Mouse (Mus musculus) bone marrow, adult 2 months (tissue): Measurements from ENCODE around the gene Prkcb. TPM values are rescaled to one million over a fixed set of nuclear protein-coding genes. Genes with fewer than 3 reads are reported as not detected.

Experiments
- H3K27ac ChIP-seq: fragments of 200-500 bp; 2 replicates; pipeline ENCODE4 v1.5.1; 2012; ENCODE audit warnings: low read depth, mild to moderate bottlenecking, control low read depth, inconsistent platforms, low read length; ENCODE audit not compliant: control insufficient read depth, poor library complexity, insufficient read depth
- H3K4me1 ChIP-seq: fragments of 200-500 bp; 2 replicates; pipeline ENCODE4 v1.6.1; 2011; ENCODE audit warnings: low read length; ENCODE audit not compliant: control insufficient read depth, insufficient read depth
- H3K4me3 ChIP-seq: fragments of 200-500 bp; replicated peaks from 2 replicates; pipeline ENCODE3; 2011; ENCODE audit warnings: mild to moderate bottlenecking, low read depth, low read length, control low read depth; ENCODE audit not compliant: control insufficient read depth
- CTCF ChIP-seq: fragments of 200-500 bp; IDR thresholded peaks from 2 replicates; pipeline ENCODE4 v1.5.1; 2011; ENCODE audit warnings: low read length, control low read depth; ENCODE audit not compliant: control insufficient read depth, insufficient read depth
- POLR2A ChIP-seq: fragments of 200-500 bp; IDR thresholded peaks from 2 replicates; pipeline ENCODE4 v1.6.1; 2011; ENCODE audit warnings: low read depth, mild to moderate bottlenecking, control low read depth, low read length, borderline replicate concordance; ENCODE audit not compliant: control insufficient read depth
- WGBS: fragments of 180-500 bp; shearing (Covaris S2); methylation state at CpG from one replicate; pipeline ENCODE4 v1.1.7; 2018; 5-methylcytosine and 5-hydroxymethylcytosine counted together
- polyA plus RNA-seq: library from polyadenylated mRNA; stranded (reverse); fragments of >200 nt; gene quantifications from 2 replicates; pipeline ENCODE4 v1.2.4, GENCODE M21; 2011; ENCODE audit warnings: low replicate concordance; ENCODE audit not compliant: missing spikeins, insufficient read depth, insufficient read length

Gene Prkcb
- polyA plus RNA-seq, 1 experiment = 115 TPM

DNA sequence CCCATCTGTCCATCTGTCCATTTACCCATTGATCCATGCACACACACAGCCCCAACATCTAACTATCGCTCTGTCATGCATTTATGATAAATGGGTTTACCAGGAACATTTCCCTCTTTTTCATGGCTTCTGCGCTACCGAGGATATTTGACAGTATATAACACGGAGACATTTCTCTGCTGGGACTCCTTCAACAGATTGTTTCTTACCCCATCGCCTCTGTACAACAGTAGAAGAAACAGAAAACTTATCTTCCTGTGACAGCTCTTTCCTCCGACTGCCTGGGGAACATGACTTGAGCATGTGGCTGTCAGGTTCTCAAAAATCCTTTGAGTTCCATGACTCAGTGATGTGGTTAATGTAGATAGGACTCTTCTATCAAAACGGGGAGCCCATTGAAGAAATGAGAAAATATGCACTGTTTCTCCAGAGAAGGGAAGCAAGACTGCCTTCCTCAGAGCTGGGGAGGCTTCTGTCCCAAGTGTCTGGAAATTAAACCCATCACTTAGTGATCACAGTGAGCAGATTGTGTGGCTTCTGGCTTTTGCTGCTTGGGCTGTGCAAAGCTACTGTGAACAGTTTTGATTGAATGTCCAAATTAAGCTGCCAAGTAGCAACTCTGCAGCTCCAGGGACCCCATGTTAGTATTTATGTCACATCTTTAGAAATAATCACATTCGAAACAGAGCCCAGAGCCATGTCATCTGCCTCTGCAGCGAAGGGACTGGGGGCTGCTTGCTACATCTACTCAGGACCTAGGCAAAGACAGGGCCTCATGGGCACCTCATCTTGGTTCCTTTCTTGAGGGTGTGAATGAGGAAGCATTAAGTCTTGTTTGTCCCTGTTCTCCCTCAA, 211.4 kb downstream of the Prkcb start:
- Histone ChIP-seq H3K4me3 (no peak overlapping the region), H3K27ac (no peak overlapping the region), H3K4me1 (no peaks in the 10 kb centered on the region)
- 57% methylated on average over 9 of the region's 9 CpGs for WGBS
- TF ChIP-seq CTCF (no peak), POLR2A (no peak)

DNA sequence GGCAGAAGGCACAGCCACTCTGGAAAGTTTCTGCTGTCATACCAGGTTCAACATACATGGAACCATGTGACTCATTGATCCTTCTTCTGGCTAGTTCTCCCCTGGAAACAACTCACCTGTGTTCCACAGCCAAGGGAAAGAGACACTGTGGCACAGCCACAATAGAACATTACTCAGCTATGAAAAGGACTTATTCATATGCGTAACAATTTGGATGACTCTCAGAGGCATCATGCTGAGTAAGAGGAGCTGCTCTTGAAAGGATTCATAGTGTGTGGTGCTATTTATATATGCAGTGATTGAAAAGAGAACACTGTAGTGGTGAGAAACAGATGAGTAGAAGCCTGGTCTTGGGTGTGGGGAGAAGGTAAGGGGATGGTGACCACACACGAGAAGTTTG, 217.9 kb downstream of the Prkcb start:
- 84% methylated on average over 2 of the region's 2 CpGs for WGBS
- Histone ChIP-seq H3K27ac (no peak overlapping the region), H3K4me1 (no peaks in the 10 kb centered on the region), H3K4me3 (no peak overlapping the region)
- TF ChIP-seq CTCF = no peak
- TF ChIP-seq POLR2A = no peak

GRCm38 (mm10) chr7:122509903-122510302, 221.4 kb downstream of the Prkcb start:
- no peak overlapping the region for H3K27ac ChIP-seq
- 76% methylated on average over 7 of the region's 7 CpGs for WGBS
- no peak overlapping the region for H3K4me3 ChIP-seq
- TF ChIP-seq POLR2A (no peak), CTCF (no peak)
- no peaks in the 10 kb centered on the region for H3K4me1 ChIP-seq

DNA sequence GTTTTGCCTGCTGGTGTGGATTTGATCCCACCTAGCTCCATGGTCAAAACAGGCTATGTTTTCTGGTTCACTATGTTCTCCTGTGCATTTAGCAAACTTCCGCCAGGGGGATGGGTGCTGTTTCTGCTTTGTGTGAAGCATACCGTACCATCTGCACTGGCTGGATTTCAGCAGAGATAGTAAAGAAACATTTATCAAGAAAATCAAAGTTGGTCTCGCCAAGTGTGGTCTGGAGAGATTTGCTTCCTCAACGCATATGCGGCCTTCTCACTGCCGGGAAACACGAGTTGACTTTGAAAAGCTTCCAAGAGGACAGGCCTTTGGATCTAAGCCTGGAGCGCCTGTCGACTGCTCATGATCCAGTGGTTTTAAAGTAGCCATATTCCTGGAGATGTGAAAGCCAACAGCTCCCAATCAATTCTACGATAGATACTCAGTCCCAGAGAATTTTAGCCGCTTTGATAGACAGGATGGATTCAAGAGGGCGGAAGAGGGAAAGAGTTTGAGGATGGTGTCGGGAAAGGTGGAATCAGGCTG, 223.9 kb downstream of the Prkcb start:
- no peaks in the 10 kb centered on the region for H3K4me1 ChIP-seq
- no peak overlapping the region for H3K27ac ChIP-seq
- 87% methylated on average over 13 of the region's 13 CpGs for WGBS
- no peak for TF ChIP-seq CTCF
- no peak for TF ChIP-seq POLR2A
- H3K4me3 ChIP-seq = no peak overlapping the region

GRCm38 (mm10) chr7:122520850-122521638, 232.5 kb downstream of the Prkcb start:
- WGBS = 70% methylated on average over 7 of the region's 7 CpGs
- no peak overlapping the region for H3K4me3 ChIP-seq
- TF ChIP-seq POLR2A (no peak), CTCF (no peak)
- no peaks in the 10 kb centered on the region for H3K4me1 ChIP-seq
- no peak overlapping the region for H3K27ac ChIP-seq

- WGBS = 85% methylated on average over 11 of the region's 11 CpGs
These were observed 239.7 kb downstream of the Prkcb start for GRCm38 (mm10) chr7:122528201-122528600.

DNA sequence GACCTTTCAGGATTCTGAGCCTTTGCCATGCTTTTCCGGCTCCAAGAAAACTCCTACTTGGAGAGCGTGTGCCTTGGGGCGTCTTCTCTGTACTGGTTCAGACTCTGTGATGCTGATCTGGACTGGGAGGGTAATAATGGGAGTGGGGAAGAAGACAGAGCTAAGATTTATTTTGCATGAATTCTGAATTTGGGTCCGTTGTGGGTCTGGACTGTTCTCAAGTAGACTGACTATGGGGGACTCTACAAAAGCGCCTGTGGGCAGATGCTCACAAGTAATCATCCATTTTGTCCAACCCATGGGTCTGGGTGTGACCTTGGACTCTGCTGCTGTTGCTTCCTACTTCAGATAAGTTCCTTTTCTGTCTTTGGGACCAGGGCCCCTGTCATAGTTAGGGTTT, 240.1 kb downstream of the Prkcb start:
- Histone ChIP-seq H3K4me3 (no peak overlapping the region), H3K27ac (no peak overlapping the region), H3K4me1 (no peaks in the 10 kb centered on the region)
- 86% methylated on average over 5 of the region's 5 CpGs for WGBS
- TF ChIP-seq CTCF (no peak), POLR2A (no peak)

More at GRCm38 (mm10) chr7:122528201-122528600, 239.7 kb downstream of the Prkcb start:
- no peak for TF ChIP-seq POLR2A
- no peak for TF ChIP-seq CTCF
- Histone ChIP-seq H3K27ac (no peak overlapping the region), H3K4me3 (no peak overlapping the region), H3K4me1 (no peaks in the 10 kb centered on the region)
